Mouse (Mus musculus) inflammation-experienced regulatory T-cells (primary cell): ENCODE results near the gene Pigz. TPM values are rescaled to one million over a fixed set of nuclear protein-coding genes. Genes with fewer than 3 reads are reported as not detected.

ENCODE experiments used
- polyA plus RNA-seq, 2 experiments: library from polyadenylated mRNA; unstranded; fragments of 100-300 nt; shearing (Covaris generic); gene quantifications; one replicate each; pipeline ENCODE4 v1.2.1; 2017

Pigz gene
- 1 to 10 TPM in 1 of 2 experiments, not detected in 1; 1.1 TPM for polyA plus RNA-seq

GRCm38 (mm10) chr16:31933751-31934549, at the start of gene Pigz:
Gene Pigz, plus strand, starts transcription at chr16:31933851.

GRCm38 (mm10) chr16:31948345-31948774, 14.7 kb downstream of the Pigz start, which contains the start of the genes 0610012G03Rik and Ncbp2:
Gene 0610012G03Rik, minus strand, starts transcription at chr16:31948494.
Gene Ncbp2, plus strand, starts transcription at chr16:31948513.

Other genes starting within 250 kb of the Pigz start
- under 1 TPM in 1 of 2 experiments, not detected in 1; 0.39 TPM for gene Meltf, start 55.0 kb upstream of the Pigz start, polyA plus RNA-seq
- 10 to 100 TPM; 32.8 to 48.4 TPM for gene 0610012G03Rik, start 14.6 kb downstream of the Pigz start, polyA plus RNA-seq
- 10 to 100 TPM; 39.9 to 46.7 TPM for gene Ncbp2, start 14.7 kb downstream of the Pigz start, polyA plus RNA-seq
- gene Senp5, start 69.4 kb downstream of the Pigz start, polyA plus RNA-seq, result 10 to 100 TPM; 17.2 to 19.6 TPM
- 100 to 1,000 TPM; 124 to 142 TPM for gene Pak2, start 145.5 kb downstream of the Pigz start, polyA plus RNA-seq
- gene Pigx, start 165.9 kb downstream of the Pigz start, polyA plus RNA-seq, result 100 to 1,000 TPM; 161 to 181 TPM
- gene Cep19, start 165.9 kb downstream of the Pigz start, polyA plus RNA-seq, result 10 to 100 TPM; 28.6 to 34.3 TPM
- 100 to 1,000 TPM in 1 of 2 experiments, 10 to 100 TPM in 1; 69.0 to 105 TPM for gene Nrros, start 231.7 kb downstream of the Pigz start, polyA plus RNA-seq
- gene Bex6, start 246.0 kb downstream of the Pigz start, polyA plus RNA-seq, result not detected